Mouse (Mus musculus): ENCODE measurements around the gene Daam1.

GRCm38 (mm10) chr12:71821743-71822142 lies 9.1 kb upstream of the Daam1 start:
- TF ChIP-seq CTCF (IDR thresholded peaks at IDR 0.05; ENCODE audit: low read depth, low read length) (no peak), POLR2A (IDR thresholded peaks at IDR 0.05; ENCODE audit: borderline replicate concordance, low read depth, low read length) (no peak)
